Mouse (Mus musculus): ENCODE results near the gene Nid1.
A peak's percentile ranks its signal among the peaks of the same experiment; 100 is the strongest.
"Not testable (repeated sequence)": the region's sequence is repeated elsewhere in the genome, so short reads cannot be mapped to it uniquely, and the experiment has no call there.

Nid1 gene

DNA sequence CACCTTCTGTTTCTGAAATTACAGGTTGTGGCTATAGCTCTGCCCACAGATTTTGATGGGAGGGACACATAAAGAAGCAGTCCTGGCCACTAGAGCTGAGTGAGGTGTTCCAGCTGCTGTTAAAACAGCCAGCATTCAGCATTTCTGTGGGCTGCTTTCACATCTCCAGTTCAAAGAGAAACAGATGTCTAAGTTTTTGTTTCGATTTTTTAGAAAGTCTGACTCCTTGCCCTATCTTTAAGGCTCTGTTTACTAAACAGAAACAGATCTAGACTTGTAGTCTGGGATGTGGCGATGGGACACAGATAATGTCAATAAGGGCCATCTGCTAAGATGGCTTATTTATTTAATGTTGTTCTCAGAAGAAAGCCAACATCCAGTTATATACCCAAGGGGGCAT is 54.8 kb downstream of the Nid1 start:
- DNase-seq (ENCODE audit: low spot score): no peak

DNA sequence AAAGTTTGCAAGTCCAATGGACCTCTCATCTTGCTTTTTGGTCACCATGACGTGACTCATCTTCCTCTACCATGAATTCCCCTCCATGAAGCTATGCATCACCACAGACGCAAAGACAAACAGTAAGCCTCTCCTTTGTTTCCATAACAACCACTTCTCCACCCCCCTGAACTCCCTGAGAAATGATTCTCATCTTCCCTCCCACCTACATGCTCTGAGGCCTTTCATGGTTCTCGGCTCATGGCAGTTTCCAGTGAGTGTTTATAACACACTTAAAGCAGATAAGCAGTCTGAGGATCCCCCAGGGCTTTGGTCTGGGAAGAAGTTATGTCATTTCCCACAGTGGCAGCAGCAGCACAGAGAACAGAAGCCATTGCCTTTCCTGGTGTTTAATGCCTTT is 56.2 kb downstream of the Nid1 start:
- DNase-seq (ENCODE audit: low spot score): no peak

DNA sequence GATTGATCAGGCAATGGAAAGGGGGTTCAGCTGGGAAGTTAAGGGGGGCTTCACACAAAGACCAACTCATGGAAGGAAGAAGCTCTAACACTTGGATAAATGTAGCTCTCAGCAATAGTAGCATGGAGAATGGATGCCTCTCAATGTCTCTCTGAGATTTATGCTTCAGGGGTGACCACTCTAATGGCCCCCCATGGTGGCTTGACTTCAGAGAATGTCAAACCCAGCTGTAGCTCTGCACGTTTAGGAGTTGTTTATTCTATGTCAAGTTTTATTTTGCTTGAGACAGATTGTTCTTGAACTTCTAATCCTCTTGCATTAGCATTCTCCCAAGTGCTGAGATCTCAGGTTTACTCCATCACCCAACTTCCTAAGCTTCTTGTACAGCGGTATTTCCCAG is 60.7 kb downstream of the Nid1 start:
- DNase-seq (ENCODE audit: low spot score): no peak

GRCm38 (mm10) chr13:13502406-13502805 is 65.1 kb downstream of the Nid1 start:
- no peak for DNase-seq (ENCODE audit: low spot score)

- no peak for DNase-seq (ENCODE audit: low spot score)
These were observed 66.5 kb downstream of the Nid1 start for GRCm38 (mm10) chr13:13503695-13504386.

- DNase-seq (ENCODE audit: low spot score): no peak
These were observed 67.7 kb downstream of the Nid1 start for GRCm38 (mm10) chr13:13505063-13505462.

- DNase-seq (ENCODE audit: low spot score): no peak
These were observed 69.2 kb downstream of the Nid1 start for GRCm38 (mm10) chr13:13506556-13506955.

GRCm38 (mm10) chr13:13514861-13515260 is 77.5 kb downstream of the Nid1 start:
- no peak for DNase-seq (ENCODE audit: low spot score)

- DNase-seq (ENCODE audit: low spot score): peak; percentile 60
These were observed 79.2 kb downstream of the Nid1 start for GRCm38 (mm10) chr13:13516376-13517225.

DNA sequence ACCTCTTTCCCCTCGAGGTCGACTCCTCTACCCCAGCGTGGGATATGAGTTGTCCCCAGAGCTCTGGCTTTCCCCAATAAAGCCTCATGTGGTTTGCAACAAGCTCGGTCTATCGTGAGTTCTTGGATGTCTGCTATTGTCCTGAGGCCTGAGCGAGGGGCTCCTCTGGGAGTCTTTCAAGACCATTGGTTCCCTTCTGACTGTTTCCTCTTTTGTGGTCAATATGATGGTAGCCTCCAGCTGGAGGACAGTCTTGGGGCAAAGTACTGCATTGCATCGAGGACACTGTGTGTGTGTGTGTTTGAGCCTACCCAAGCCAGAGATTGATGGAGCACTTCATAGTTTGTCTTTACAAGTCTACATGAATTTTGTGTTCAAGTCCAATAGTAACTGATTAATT is 80.8 kb downstream of the Nid1 start:
- no peak for DNase-seq (ENCODE audit: low spot score)

- DNase-seq (ENCODE audit: low spot score): no peak
These were observed 83.1 kb downstream of the Nid1 start for GRCm38 (mm10) chr13:13520436-13520835.

- DNase-seq (ENCODE audit: low spot score): no peak
These were observed 86.6 kb downstream of the Nid1 start for GRCm38 (mm10) chr13:13523625-13524584.

DNA sequence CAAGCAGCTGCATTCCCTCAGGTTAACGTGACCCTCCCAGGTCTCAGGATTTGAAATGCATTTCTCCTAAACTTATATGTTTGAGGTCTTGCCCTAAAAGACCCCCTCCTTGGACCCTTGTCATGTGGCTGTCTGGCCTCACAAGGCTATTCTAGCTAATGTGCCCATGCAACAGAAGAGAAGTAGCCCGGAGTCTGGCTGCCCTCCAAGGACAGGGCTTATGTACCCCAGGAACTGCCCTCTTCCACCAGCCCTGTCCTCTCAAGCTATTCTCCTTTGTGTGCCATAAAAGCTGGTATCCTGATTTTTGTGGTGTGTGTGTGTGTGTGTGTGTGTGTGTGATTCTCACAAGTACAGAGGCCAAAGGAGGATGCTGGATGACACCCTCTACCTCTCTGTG is 87.9 kb downstream of the Nid1 start:
- DNase-seq (ENCODE audit: low spot score): no peak

DNA sequence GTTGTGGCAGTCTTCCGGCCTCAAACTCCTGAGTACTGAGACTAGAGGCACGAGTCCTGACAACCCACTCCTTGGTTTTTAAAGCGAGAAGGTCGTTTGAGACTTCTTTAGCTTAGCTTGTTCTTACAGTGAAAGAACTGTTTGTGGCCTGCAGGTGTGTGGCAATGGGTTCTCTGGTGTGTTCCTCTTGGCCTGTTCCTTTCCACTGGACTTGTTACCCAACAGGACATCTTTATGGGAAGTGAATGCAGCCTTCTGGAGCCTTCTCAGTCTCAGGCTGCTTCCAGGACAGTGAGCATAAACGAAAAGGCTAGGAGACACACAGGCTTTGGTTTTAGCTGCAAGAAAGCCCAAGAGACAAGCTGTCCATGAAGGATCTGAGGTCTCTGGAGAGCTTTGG is 88.5 kb downstream of the Nid1 start:
- no peak for DNase-seq (ENCODE audit: low spot score)

DNA sequence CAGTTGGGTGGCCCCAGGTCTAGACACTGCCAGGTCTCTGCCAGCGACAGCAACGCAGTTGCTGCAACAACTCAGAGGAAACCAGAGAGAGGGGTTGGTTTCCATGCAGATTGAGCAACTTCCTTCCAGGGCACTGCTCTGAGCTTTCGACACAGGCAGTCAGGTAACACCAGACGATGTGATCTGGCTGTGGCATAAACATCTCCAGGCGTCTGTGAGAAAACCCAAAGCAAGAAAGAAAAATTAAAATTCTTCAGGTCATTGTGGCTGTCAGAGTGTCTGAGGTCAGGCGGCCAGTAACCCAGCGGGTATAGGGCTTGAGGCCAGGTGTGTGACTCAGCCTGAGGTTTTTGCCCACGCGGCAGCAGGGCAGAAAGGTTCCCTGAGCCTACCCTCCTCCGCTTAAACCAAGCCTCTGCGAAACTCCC is 91.8 kb downstream of the Nid1 start:
- DNase-seq (ENCODE audit: low spot score): no peak

DNA sequence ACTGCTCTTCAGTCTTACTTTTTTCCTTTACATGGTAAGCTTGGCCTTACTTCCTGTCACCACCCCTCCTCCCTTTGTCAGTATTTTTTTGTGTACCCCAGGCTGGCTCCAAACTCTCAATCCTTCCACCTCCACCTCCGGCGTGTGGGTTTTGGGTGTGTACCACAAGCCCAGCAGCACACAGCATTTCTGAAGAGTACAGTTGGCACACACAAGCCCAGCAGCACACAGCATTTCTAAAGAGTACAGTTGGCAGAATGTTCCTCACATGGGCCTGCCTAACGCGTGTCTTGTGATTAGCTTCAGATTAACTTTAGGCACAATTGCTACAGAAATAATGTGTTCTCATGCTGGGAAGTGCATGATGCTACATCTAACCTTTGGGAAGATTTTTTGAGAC is 93.6 kb downstream of the Nid1 start:
- no peak for DNase-seq (ENCODE audit: low spot score)

DNA sequence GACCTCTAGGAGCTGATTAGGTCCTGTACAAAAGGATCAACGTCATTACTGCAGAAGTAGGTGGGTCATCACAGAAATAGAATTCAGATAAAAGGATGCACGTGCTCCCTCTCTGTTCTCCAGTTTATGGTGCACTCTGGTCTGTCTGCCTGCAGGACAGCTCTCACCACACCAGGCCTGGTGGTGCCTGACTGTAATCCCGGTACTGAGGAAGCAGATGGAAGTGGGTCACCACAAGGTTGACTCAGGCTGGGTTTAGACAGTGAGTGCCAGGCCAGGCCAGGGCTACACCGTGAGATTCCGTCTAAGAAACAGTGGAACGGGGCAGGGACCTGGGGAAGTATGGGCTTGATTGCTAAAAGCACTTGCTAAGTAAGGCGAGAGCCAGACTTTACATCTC is 94.6 kb downstream of the Nid1 start:
- DNase-seq (ENCODE audit: low spot score): no peak

- DNase-seq (ENCODE audit: low spot score): no peak
These were observed 99.2 kb downstream of the Nid1 start for GRCm38 (mm10) chr13:13536555-13536954.

DNA sequence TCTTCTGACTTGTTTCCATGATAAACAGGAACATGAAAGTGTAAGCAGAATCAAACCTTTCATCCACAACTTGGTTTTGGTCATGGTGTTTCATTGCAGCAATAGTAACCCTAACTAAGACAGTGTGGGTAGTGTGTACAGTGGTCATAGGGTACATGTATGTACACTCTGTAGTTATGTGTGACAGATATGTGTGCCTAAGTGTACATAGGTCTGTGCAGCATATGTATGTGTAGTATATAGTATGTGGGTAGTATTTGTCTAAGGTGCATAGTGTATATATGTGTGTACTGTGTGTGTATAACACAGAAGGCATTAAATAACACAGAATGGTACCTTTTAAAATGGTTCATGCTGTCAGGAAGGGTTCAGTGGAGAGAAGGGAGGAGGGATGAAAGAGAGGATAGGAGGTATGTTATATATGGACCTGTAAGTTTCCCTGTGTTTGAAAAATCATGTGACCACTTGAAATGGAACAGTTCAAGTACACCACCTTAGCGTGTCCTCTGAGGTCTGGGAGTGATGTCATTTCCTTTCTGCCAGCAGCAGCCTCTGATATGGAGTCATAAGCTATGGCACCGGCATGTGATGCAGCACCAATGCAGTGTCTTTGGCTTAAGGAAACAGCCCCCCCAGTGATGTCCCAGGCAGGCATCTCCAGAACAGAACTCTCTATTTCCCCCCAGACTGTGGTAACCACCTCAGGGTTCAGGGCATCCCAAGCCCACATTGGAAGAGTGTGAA is 100.1 kb downstream of the Nid1 start:
- no peak for DNase-seq (ENCODE audit: low spot score)

- DNase-seq (ENCODE audit: low spot score): peak; percentile 40
These were observed 101.4 kb downstream of the Nid1 start for GRCm38 (mm10) chr13:13538585-13539300.

DNA sequence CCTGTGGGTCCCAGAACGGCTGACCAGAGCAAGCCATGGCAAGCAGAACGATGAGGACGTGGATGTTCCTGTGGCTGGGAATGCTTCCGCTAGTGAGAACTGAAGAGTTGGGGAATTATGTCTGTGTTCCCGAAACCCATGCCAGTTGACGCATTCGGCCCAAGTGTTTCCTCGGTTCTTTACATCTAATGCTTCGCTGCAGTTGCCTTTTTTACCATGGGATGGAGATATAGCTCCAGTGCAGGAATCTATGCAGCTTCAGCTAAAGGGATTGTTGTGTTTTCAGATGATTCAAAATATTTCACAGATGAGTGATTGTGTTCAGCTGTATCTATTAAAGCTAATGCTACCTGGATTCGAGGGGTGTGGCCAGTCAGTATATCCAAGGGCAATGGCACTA is 105.7 kb downstream of the Nid1 start:
- DNase-seq (ENCODE audit: low spot score): not testable (repeated sequence)
